Mouse (Mus musculus): ENCODE results near the gene Klhl7. TPM values are rescaled to one million over a fixed set of nuclear protein-coding genes. Genes with fewer than 3 reads are reported as not detected.

The Klhl7 gene
- total and polyA plus RNA-seq, 2 experiments from 2014 or later, result 101 to 106 TPM

DNA sequence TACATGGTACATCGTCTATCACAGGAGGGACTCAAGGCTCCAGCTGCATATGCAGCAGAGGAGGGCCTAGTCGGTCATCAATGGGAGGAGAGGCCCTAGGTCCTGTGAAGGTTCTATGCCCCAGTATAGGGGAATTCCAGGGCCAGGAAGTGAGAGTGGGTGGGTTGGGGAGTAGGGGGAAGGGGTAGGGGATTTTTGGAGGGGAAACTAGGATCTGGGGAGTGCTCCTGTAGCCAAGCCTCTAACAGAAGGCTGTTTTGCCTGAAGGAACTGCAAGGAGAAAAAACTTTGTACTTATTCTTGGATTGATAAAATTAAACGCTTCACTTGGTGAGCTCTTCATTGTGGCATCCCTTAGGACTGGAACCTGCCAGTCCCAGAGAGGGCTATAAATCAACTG lies 39.5 kb upstream of the Klhl7 start:
- no peaks in the 10 kb centered on the region for H3K9me3 ChIP-seq (ENCODE audit: low read length)
- H3K4me3 ChIP-seq (ENCODE audit: low read length), result no peak overlapping the region
- TF ChIP-seq CTCF (IDR thresholded peaks at IDR 0.05; ENCODE audit: low read depth), result no peak
- no peaks in the 10 kb centered on the region for H3K27me3 ChIP-seq (ENCODE audit: insufficient read depth, low read length)
- H3K4me2 ChIP-seq (ENCODE audit: low read depth, low read length), result no peak overlapping the region
- 57% methylated on average over 3 of the region's 3 CpGs for WGBS
- H3K9ac ChIP-seq (replicated peaks; ENCODE audit: low read length), result no peak overlapping the region
- H3K4me1 ChIP-seq (ENCODE audit: insufficient read depth, low read length), result no peaks in the 10 kb centered on the region
- no peak overlapping the region for H3K27ac ChIP-seq
- ATAC-seq (no peak), DNase-seq (ENCODE audit: low spot score) (no peak)
- H3K36me3 ChIP-seq (ENCODE audit: insufficient read depth, low read length), result no peaks in the 10 kb centered on the region

GRCm38 (mm10) chr5:24063034-24063433 lies 37.4 kb upstream of the Klhl7 start:
- Histone ChIP-seq H3K9me3 (ENCODE audit: low read length) (no peaks in the 10 kb centered on the region), H3K9ac (replicated peaks; ENCODE audit: low read length) (no peak overlapping the region), H3K36me3 (ENCODE audit: insufficient read depth, low read length) (no peaks in the 10 kb centered on the region), H3K4me1 (ENCODE audit: insufficient read depth, low read length) (no peaks in the 10 kb centered on the region), H3K27ac (no peak overlapping the region), H3K27me3 (ENCODE audit: insufficient read depth, low read length) (no peaks in the 10 kb centered on the region), H3K4me3 (ENCODE audit: low read length) (no peak overlapping the region), H3K4me2 (ENCODE audit: low read depth, low read length) (no peak overlapping the region)
- WGBS, result 87% methylated on average over 6 of the region's 6 CpGs
- TF ChIP-seq CTCF (IDR thresholded peaks at IDR 0.05; ENCODE audit: low read depth), result no peak
- ATAC-seq (no peak), DNase-seq (ENCODE audit: low spot score) (no peak)

- Histone ChIP-seq H3K27me3 (ENCODE audit: insufficient read depth, low read length) (no peaks in the 10 kb centered on the region), H3K4me3 (ENCODE audit: low read length) (no peak overlapping the region), H3K27ac (no peak overlapping the region), H3K9ac (replicated peaks; ENCODE audit: low read length) (no peak overlapping the region), H3K9me3 (ENCODE audit: low read length) (no peaks in the 10 kb centered on the region), H3K4me2 (ENCODE audit: low read depth, low read length) (no peak overlapping the region), H3K36me3 (ENCODE audit: insufficient read depth, low read length) (no peaks in the 10 kb centered on the region), H3K4me1 (ENCODE audit: insufficient read depth, low read length) (no peaks in the 10 kb centered on the region)
- no peak for DNase-seq (ENCODE audit: low spot score)
- ATAC-seq, result no peak
- TF ChIP-seq CTCF (IDR thresholded peaks at IDR 0.05; ENCODE audit: low read depth), result no peak
- 89% methylated on average over 4 of the region's 4 CpGs for WGBS
Observed at GRCm38 (mm10) chr5:24063545-24063944, 36.9 kb upstream of the Klhl7 start.

DNA sequence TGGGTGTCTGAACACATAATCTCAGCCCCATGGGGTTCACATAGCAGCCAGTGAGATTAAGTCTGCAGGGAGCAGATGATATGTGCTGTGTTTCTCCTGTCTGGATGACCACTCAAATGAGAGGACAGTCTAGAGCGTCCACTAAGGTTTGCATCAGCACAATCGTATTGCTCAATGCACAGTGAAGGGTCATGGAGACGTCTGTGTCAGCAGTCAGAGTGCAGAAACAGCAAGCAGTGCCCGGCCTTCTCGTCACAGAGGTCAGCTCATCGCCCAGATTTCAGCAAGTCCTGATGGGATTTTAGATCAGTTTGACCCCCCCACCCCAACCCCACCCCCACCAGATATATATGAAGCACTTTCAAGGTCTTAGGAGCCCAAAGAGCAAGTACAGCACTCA lies 31.4 kb upstream of the Klhl7 start:
- ATAC-seq, result no peak
- Histone ChIP-seq H3K4me3 (ENCODE audit: low read length) (no peak overlapping the region), H3K27ac (no peak overlapping the region), H3K9me3 (ENCODE audit: low read length) (no peaks in the 10 kb centered on the region), H3K9ac (replicated peaks; ENCODE audit: low read length) (no peak overlapping the region), H3K27me3 (ENCODE audit: insufficient read depth, low read length) (no peaks in the 10 kb centered on the region), H3K4me1 (ENCODE audit: insufficient read depth, low read length) (no peaks in the 10 kb centered on the region), H3K36me3 (ENCODE audit: insufficient read depth, low read length) (no peaks in the 10 kb centered on the region), H3K4me2 (ENCODE audit: low read depth, low read length) (no peak overlapping the region)
- no peak for TF ChIP-seq CTCF (IDR thresholded peaks at IDR 0.05; ENCODE audit: low read depth)
- WGBS, result 79% methylated on average over 6 of the region's 6 CpGs
- no peak for DNase-seq (ENCODE audit: low spot score)

- DNase-seq (ENCODE audit: low spot score) (no peak), ATAC-seq (no peak)
- Histone ChIP-seq H3K4me2 (ENCODE audit: low read depth, low read length) (no peak overlapping the region), H3K4me1 (ENCODE audit: insufficient read depth, low read length) (0 out of 2 replicates have a peak, but pooled peaks cover 3% of the 10 kb centered on the region), H3K9me3 (ENCODE audit: low read length) (no peaks in the 10 kb centered on the region), H3K9ac (replicated peaks; ENCODE audit: low read length) (no peak overlapping the region), H3K27ac (no peak overlapping the region), H3K27me3 (ENCODE audit: insufficient read depth, low read length) (no peaks in the 10 kb centered on the region), H3K4me3 (ENCODE audit: low read length) (no peak overlapping the region), H3K36me3 (ENCODE audit: insufficient read depth, low read length) (no peaks in the 10 kb centered on the region)
- 74% methylated on average over 6 of the region's 6 CpGs for whole genome bisulfite sequencing
- TF ChIP-seq CTCF (IDR thresholded peaks at IDR 0.05; ENCODE audit: low read depth), result no peak
Observed at GRCm38 (mm10) chr5:24072031-24072430, 28.4 kb upstream of the Klhl7 start.

GRCm38 (mm10) chr5:24076986-24077718 lies 23.3 kb upstream of the Klhl7 start:
- H3K9ac ChIP-seq (replicated peaks; ENCODE audit: low read length), result peak overlapping the region; percentile 43
- H3K4me3 ChIP-seq (ENCODE audit: low read length), result peak overlapping the region; percentile 18
- H3K36me3 ChIP-seq (ENCODE audit: insufficient read depth, low read length), result no peaks in the 10 kb centered on the region
- DNase-seq (ENCODE audit: low spot score) (peak; percentile 91), ATAC-seq (peak; percentile 92)
- WGBS, result 1% methylated on average over 15 of the region's 15 CpGs
- H3K4me1 ChIP-seq (ENCODE audit: insufficient read depth, low read length), result 0 out of 2 replicates have a peak, but pooled peaks cover 4% of the 10 kb centered on the region
- H3K27me3 ChIP-seq (ENCODE audit: insufficient read depth, low read length), result no peaks in the 10 kb centered on the region
- peak overlapping the region; percentile 51 for H3K4me2 ChIP-seq (ENCODE audit: low read depth, low read length)
- peak; percentile 78 for TF ChIP-seq CTCF (IDR thresholded peaks at IDR 0.05; ENCODE audit: low read depth)
- H3K27ac ChIP-seq, result peak overlapping the region; percentile 72
- no peaks in the 10 kb centered on the region for H3K9me3 ChIP-seq (ENCODE audit: low read length)

DNA sequence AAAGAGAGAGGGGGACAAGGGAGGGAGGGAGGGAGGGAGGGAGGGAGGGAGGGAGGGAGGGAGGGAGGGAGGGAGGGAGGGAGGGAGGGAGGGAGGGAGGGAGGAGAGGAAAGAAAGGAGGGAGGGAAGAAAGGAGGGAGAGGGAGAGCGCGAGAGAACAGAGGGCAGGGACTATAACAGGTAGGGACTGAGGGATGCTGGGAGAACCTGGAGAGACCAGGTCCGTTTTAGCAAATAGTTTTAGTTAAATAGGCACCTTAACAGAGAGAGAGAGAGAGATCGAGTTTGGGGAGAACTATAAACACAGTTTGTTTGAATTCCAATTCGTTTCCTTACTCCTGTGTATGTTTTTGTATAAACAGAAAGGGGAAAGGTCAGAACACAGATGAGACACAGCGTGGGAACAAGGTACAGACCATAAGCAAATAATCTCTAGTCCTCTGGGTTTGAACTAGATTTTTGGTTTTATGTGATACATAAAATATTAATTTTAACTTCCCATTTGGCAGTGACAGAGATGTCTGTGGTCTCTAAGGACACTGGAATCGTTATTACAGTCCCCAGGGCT lies 22.6 kb upstream of the Klhl7 start:
- Histone ChIP-seq H3K9me3 (ENCODE audit: low read length) (no peaks in the 10 kb centered on the region), H3K4me3 (ENCODE audit: low read length) (no peak overlapping the region; the same call in 1 of the 2 replicates), H3K9ac (replicated peaks; ENCODE audit: low read length) (no peak overlapping the region; the same call in 1 of the 2 replicates), H3K4me2 (ENCODE audit: low read depth, low read length) (peak overlapping the region; percentile 51), H3K4me1 (ENCODE audit: insufficient read depth, low read length) (0 out of 2 replicates have a peak, but pooled peaks cover 4% of the 10 kb centered on the region), H3K36me3 (ENCODE audit: insufficient read depth, low read length) (no peaks in the 10 kb centered on the region), H3K27me3 (ENCODE audit: insufficient read depth, low read length) (no peaks in the 10 kb centered on the region), H3K27ac (no peak overlapping the region)
- ATAC-seq, result peak; percentile 57
- no peak for DNase-seq (ENCODE audit: low spot score)
- TF ChIP-seq CTCF (IDR thresholded peaks at IDR 0.05; ENCODE audit: low read depth), result no peak
- 20% methylated on average over 7 of the region's 7 CpGs for WGBS

Measured in hindbrain, postnatal 0 days (tissue).